Mouse (Mus musculus) heart, adult 18-20 months (tissue): ENCODE data around the gene Sec62. TPM values are rescaled to one million over a fixed set of nuclear protein-coding genes. Genes with fewer than 3 reads are reported as not detected.

Experiments used
- DNase-seq, 2 experiments: peaks; one replicate each; pipeline ENCODE4 v3.0.0; 2021 to 2022; ENCODE audit warnings: mixed read lengths in 1 of 2
- long read RNA-seq, 2 experiments: library from polyadenylated mRNA; stranded (forward); transcript quantifications; one replicate each; pipeline ENCODE4 v2.0.0; 2021
- total RNA-seq, 2 experiments: library from RNA; stranded (reverse); gene quantifications; 2 replicates each; pipeline ENCODE4 v1.2.3; 2021

Sec62 gene
- 10 to 100 TPM; 39.6 TPM for total RNA-seq
- long read RNA-seq, experiment 1, transcript Sec62-201 (8 exons, 3,967 nt), result major isoform, 58 of 100 reads
- long read RNA-seq, experiment 1, partial matches to known transcripts, result 39 of 100 reads
- long read RNA-seq, experiment 1, other reads (novel, unspliced or antisense), result 3 of 100 reads
- long read RNA-seq, experiment 2, transcript Sec62-201 (8 exons, 3,967 nt), result major isoform, 27 of 60 reads
- long read RNA-seq, experiment 2, partial matches to known transcripts, result 31 of 60 reads
- long read RNA-seq, experiment 2, other reads (novel, unspliced or antisense), result 2 of 60 reads

DNA sequence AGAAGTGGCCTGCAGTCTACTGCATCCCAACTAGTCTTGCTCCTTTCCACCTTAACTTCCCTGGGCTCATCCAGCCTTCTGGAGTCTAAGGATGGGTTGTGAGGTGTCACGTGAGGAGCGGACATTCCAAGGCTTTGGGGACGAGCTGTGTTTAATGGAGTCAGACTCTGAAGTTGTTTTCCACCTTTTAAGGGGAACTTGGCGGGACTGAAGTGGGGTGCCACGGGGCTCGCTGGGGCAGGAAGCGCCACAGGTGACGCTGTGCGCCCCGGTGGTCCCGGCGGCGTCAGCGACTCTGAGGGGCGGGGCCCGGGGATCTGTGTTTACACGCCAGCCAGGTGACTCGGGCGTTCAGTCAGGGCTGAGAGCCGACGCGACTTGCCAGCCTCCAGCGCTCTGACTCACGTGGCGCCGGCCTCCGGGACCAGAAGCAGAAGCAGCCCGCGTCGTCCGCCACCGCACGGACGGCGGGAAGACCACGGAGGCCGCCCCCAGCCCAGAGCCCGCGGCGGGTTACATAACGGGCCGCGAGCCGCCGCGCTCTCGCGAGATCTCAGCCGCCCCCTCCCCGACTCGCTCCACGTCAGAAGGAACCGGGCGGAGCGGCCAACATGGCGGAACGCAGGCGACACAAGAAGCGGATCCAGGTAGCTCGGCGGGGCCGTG is at the start of gene Sec62:
Sec62 (plus strand) TSS at position 139 of the 666 bp plus-strand sequence.
- DNase-seq, result peak; percentile 94 to 95

DNA sequence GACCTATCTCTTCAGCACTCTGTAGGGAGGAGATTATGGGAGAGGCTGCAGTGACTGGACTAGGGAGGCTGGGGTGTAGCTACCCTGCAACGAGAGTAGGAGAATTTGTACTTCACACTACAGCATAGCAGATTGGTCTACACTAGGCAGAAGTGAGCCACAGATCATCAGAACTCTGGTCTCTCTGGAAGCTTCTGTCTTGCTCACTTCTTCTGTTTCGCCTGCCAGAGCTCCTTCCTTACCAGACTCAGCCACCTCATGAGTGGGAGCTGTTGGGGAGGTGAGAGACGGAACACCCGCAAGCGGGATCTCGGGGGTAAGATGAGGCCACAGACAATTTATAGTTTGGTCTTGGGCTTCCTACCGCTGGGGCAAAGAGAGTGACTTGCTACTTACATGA is 49.8 kb upstream of the Sec62 start:
- no peak for DNase-seq

DNA sequence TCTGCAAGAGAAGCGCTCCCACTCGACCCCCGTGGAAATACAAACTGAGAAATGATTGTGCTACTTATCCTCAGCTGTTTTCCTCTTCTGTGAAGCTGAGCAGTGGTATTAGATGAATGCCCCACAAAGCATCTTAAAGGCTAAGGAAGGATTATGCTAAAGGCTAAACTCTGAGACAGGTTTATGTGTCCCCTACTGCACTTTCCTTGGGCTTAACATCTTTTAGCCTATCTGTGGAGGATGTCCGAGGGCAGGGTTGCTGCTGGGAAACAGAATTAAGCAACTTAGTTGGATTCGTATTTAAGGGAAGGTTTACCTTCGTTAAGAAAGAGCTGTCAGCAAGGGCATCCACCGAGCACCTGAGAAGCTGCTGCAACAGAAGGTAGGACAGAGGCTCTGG is 46.7 kb upstream of the Sec62 start, which contains the start of gene Samd7:
Samd7 (plus strand) TSS at position 288 of the 400 bp plus-strand sequence.
- DNase-seq, result no peak

DNA sequence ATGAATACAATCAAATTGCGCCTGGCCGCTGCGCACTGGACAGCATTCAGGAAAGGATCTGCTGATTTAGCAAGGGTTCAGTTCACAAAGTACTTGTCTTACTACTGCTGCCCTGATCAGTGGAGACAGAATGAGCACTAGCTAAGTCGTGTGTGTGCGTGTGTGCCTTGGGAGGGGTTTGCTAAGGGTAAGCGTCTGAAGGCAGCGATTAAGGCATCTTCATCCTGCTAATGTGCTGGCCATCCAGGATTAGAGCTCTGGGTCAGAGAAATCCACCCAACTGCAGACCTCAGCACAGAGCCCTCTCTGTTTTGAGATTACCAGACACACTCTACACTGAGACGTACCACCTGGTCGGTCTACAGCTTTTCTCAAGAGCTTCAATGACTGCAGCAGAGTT is 44.4 kb upstream of the Sec62 start:
- no peak for DNase-seq

DNA sequence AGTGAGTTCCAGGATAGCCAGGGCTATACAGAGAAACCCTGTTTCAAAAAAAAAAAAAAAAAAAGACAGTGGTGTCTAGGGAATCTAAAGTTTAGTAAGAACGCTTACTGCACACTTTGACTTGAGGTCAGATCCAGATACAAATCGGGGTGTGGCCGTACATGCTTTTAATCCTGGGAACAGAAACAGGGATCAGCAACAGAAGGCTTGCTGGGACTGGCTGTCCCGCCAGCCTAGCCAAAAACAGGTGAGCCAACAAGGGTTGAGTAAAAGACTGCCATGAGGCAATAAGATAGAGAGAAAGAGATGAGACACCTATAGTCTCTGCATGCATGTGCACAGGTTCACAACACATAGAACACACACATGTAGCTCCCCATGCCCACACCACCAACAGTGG is 38.0 kb upstream of the Sec62 start:
- no peak for DNase-seq

DNA sequence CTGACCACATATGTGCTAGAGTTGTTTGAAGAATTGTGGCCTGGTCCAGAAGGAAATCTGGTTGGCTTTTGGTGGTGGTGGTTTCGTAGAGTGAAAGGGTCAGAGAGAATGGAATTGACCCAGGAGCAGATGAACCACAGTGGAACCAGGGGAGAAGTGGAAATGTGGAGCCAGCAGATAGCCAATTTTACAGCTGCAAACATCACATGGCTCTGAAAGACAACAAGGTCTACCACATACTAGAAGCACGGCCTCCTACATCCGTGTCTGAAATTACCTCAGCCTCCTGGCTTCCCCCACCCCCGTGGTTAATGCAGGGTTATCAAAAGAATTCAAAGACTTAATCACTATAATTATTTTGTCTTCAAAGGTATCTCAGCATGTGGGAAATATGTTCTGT is 27.8 kb upstream of the Sec62 start:
- no peak for DNase-seq

DNA sequence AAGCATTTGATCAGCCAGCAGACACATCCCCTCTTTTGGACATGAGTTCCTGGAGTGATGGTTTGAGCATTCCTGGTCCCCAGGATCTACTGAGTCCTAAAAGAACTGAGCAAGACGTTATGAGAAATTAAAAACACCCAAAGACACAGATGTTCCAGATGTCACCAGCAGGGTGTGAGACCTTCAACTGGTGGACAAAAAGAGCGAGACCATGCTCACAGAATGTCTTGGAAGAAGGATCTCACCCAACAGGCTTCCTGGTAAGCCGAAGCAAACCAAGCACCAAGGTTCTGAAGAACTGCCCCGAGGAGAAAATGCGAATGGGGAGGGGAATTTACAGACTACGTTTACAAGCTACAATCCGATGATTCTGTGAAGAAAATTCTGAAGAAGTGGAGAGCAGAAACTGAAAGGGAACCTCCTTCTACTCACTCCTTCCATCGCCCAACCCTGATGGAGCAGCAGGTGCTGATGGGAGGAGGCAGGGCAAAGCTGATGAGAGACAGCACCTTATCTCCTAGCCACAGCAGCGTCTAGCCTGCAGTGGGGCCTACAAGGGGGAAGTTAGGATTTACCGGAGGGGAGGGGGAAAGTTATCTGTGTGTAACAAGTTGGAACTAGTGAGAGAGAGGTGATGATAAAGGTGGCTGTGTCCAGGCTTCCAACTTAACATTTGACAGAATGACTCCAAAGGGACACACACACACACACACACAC is 27.2 kb upstream of the Sec62 start:
- DNase-seq, result no peak

DNA sequence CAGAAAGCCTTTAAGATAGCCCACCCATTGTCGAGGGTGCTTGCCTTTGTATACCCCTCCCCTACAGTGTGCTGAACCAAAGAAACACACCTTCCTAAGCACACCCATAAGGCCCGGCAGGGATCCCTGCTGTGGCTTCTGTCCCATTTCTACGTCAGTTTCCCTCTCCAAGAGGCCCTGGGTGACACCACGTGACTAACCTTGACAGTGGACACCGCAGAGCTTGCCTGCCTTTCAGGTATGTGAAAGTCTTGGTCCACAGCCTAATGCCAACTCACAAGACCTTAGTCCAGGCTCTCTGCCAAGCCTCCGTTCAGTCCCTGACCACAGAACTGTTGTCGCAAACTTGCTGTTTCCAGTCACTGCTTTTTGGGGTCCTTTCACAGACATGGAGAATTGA is 26.5 kb upstream of the Sec62 start:
- peak; percentile 26 to 39 for DNase-seq

DNA sequence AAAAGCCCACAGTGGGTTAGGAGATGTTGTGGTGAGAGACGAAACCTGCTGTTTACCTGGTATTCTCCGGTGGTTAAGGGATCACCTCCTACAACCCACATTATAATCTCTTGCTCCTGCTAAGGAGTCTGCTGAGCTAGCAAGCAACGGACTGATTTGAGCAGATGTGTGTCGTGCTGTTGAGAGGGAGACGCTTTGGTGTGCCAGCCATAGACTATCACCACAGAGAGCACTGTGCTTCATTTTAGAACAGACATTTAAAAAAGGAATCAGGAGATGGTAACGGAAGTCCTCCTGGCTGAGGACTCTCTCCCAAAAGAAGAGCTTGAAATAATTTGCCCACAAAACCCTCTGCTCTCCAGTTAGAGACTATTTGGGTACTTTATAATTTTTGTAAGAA is 25.4 kb upstream of the Sec62 start:
- no peak for DNase-seq

DNA sequence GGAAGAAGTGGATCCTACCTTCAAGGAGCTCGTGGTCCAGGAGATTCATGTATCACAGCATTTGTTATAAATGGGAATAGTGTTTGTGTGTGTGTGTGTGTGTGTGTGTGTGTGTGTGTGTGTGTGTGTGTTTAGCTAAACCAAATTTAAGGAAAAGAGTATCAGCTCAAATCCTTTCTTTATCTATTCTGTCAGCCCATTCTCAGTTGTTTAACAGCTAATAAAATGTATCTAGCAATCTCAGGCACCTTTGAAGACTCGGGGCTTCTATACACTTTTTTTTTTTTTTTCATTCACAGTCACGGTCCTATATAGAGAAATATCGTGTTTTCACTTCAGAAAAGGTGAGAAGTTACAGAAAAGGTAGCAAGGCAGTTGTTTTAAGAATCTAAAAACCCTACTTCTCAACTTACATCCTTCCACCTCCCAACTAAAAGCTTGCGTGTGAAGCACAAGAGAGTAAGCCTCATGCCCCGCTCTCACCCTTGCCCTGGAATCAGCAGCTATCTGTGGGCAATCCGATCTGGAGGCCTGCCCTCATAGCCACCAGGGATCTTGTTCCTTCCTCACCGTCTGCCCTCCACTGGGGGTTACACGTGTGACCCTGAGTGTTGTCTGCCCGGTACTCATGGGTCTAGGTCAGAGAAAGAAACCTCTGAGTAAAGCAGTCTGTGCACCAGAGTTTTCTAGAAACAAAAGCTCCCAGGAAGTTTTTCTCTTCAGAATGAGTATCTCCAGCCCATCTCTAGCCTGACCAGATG is 22.7 kb upstream of the Sec62 start:
- no peak for DNase-seq

DNA sequence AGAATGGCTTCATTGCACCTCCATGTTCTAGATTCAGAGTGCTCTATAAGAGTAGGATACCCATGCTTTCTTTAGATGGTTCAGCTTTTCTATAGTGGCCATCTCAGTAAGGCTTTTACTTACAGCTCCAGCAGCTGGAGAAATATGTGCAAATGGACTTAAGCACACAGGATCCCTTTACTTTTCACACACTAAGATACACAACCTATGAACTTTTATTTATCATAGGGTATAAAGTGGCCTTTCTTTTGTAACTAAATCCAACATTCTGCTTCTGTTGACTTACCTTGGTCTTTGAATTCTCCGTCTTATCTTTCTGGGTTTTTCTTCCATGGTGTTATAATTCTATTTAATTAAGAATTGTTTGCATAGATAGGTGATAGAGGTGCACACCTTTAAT is 21.1 kb upstream of the Sec62 start:
- DNase-seq, result no peak

DNA sequence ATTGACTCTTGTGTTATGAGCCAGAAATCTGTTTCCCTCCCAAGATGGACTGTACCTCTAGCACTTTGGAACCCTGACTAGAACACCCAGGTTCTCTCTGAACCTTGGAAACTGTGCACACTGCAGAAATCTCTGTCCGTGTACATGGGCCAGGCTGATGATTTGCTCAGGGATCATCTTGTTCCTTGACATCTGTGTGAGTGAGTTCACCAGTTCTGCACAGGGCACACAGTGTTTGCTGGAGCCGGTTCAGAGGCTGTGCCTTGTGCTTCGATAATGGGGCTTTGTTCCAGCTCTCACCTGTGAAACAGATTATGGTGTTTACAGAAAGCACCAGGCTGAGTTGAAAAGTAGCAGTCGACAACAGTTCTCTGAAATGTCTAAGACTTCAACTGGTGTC is 20.0 kb upstream of the Sec62 start:
- no peak for DNase-seq

DNA sequence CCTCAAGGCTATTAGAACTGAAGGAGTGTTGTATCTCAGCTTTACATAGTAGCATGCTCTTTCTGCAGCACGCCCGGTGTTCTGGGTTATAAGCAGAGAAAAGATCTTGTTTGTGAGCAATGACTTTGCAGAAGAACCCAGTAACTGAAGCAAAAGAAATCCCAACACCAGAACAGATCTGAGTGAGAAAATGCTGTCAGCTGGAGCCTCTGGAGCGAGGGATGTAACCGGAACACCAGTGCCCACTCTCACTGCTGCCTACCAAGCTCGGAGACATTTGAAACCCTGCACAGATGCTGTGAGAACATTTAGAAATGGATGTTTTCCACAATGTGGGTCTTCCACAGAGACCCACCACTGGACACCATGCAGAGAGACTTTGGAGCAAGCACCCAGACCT is 18.0 kb upstream of the Sec62 start:
- no peak for DNase-seq

DNA sequence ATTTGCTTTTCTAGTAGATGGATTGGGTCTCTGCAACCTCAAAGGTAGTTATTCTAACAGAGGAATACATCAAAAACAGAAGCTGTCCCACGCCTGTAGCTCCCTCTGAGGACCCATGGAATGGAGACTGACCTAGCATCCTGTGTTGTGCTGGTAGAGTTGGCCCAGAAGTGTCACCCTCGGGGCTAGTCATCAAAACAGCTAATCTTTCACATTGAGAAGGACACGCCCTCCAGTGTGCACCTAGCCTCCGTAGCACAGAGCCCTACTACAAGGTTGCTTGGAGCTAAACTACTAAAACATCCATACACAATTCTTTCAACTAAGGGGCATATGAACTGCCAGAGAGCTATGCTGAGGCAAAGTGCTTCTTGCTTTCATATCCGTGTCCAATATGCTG is 14.7 kb upstream of the Sec62 start:
- no peak for DNase-seq

DNA sequence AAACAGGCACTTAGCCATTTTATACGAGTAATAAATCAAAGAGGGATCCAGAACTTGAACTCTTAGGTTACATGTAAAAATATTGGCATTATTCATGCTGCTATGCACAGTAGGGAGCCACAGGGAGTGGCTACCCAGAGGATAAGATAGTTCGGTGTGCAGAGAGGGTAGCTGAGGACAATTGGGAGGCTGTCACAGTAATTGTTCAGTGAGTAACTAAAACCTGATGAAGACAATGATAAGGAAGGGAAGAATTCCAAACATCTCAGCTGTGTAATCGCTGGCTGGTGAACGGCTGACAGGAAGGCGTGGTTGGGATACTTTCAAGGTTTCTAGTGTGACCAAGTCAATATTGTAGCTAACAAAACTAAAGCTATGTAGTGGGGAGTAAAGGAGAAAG is 4.1 kb upstream of the Sec62 start:
- DNase-seq, result peak in 1 of 2 experiments; percentile 28

DNA sequence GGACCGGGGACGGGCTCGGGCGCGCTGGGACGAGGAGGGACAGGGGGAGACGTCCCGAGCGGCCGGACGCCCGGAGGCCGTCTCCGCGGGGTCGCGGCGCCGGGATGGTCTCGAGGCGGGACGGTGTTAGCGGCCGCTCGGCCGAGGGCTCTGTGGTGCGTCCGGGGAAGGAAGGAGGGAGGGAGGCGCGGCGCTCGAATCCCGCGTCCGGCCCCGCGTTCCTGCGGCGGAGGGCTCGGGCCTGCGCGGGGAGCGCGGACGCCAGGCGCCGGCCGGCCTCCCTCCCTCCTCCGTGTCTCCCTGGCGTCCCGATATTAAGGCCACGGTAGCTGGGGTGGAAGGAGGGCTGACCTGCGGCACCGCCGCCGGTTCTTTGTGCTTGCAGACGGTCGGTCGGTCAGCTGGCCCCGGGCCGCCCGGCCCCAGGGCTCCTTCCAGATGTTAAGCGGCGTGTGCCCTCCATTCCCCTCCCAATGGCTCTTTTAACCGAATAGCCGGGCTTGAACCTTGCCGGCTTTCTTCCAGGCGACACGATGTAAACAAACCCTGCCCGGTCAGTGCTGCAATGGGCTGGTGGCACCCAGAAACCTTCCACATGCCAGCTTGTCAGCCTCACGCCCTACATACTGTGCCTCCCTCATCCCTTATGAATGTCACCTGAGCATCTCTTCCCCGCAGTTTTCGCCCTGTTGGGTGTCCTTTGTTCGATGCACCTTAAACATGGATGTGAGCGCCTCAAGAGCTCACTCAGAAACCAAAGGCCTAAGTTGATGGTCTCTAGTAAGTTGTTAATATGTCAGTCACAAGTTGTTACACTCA is 937 bp downstream of the Sec62 start:
- DNase-seq, result peak; percentile 44 to 66

DNA sequence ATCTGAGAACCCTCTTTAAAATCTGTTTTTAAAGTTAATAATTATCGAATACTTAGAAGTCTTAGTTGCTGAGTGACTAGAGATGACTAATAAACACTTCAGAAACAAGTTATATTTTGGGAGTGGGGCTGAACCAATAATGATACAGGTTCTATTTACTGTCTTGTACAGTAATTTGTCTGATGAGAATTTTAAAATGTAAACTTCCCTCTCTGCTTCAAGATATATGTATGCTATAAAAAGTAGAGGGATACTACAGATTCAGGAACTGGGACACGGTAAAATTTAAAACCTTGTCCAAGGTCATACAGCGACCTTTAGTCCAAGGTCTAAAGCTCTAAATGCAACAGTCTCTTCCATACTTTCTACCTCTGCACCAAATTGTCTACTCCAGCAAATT is 9.5 kb downstream of the Sec62 start:
- DNase-seq, result no peak

DNA sequence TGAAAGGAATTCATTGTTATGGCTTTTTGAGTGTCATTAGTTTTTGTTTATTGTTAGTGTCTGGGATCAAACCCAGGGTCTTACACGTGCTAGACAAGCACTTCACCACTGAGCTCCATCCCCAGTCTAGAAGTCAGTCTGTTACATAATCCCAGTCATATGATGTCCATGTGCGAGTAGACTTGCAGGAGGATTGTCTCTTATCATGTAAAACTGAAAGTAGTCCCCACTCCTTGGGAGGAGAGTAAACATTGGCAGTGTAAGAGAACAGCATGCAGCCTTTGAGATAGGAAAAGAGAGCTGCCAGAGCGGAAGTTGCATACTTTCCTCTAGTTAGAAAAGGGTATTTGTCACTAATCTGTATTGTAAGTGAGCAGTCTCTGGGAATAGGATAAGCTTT is 20.2 kb downstream of the Sec62 start:
- peak; percentile 52 to 71 for DNase-seq

DNA sequence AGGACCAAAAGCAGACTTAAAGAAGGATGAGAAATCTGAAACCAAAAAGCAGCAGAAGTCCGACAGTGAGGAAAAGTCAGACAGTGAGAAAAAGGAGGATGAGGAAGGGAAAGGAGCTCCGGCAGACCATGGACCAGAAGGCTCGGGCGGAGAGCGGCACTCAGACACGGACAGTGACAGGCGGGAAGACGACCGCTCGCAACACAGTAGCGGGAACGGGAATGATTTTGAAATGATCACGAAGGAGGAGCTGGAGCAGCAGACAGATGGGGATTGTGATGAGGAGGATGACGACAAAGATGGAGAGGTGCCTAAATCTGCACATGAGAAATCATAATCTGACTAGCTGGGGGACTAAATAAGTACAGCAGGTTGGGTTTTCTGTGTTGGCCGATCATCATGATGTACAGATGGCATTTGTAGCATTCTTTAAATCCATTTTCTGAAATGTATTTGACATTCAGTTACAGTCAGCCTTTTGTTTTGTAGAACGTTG is 26.0 kb downstream of the Sec62 start:
- no peak for DNase-seq

DNA sequence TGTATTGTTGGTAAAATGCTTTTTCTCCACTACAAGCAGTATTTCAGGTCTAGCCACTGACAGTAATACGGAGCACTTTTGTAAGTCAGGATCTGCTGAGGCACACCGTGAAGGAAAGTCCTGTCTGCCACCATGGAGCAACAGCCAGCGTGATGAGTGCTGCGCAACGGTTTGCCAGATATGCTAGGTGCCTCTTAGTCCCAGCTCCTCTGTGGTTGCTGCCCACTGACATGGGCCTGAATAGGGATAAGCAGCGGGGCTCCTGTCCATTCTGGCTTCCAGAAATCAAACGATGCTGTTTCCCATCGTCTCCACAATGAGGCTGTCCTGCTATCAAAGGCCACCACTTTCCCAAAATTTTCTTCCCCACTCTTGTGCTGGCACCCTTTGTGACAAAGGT is 29.5 kb downstream of the Sec62 start:
- DNase-seq, result no peak

DNA sequence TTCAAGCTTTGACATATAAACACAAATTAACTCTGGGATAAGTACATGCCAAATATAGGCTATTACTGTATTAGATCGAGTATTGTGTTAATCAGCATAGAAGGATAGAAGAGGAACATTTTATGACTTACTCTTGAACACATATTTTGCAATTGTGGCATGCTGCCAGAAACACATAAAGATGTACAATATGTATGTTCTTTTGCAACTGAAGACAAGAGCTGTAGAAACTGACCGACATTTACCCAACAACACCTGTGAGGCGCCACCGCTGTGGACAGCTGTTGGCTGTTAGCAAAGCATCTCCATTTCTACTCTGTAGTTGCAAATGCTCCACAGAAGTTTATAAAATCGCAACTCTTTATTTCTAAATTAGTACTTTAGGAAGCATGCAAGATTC is 33.4 kb downstream of the Sec62 start:
- DNase-seq, result no peak
